Mouse (Mus musculus) midbrain, embryonic 14.5 days (tissue): ENCODE data around the gene Psmd2. TPM values are rescaled to one million over a fixed set of nuclear protein-coding genes. Genes with fewer than 3 reads are reported as not detected.
"Not testable (repeated sequence)": the region's sequence is repeated elsewhere in the genome, so short reads cannot be mapped to it uniquely, and the experiment has no call there.

Source experiments
- ATAC-seq: fragments of 200-750 bp; cut with Nextera tagmentation; 2 replicates; pipeline ENCODE4 v1.8.0; 2017; ENCODE audit warnings: moderate number of reproducible peaks, moderate library complexity; ENCODE audit not compliant: low FRiP score, low TSS enrichment
- DNase-seq: peaks from one replicate; pipeline ENCODE4 v3.0.0-alpha.2; 2015
- H3K27ac ChIP-seq: fragments of 300-500 bp; sonication (generic); replicated peaks from 2 replicates; pipeline ENCODE4 v1.5.1; 2014; ENCODE audit warnings: mild to moderate bottlenecking, low read depth, low read length, moderate library complexity
- H3K27me3 ChIP-seq: fragments of 300-500 bp; sonication (generic); 2 replicates; pipeline ENCODE4 v1.6.1; 2014; ENCODE audit warnings: low read length, control low read depth, mixed read lengths; ENCODE audit not compliant: control insufficient read depth, insufficient read depth
- H3K36me3 ChIP-seq: fragments of 300-500 bp; sonication (generic); 2 replicates; pipeline ENCODE4 v1.6.1; 2014; ENCODE audit warnings: low read length, control low read depth; ENCODE audit not compliant: control insufficient read depth, insufficient read depth
- H3K4me1 ChIP-seq: fragments of 300-500 bp; sonication (generic); 2 replicates; pipeline ENCODE4 v1.6.1; 2014; ENCODE audit warnings: mild to moderate bottlenecking, antibody characterized with exemption, low read length, control low read depth; ENCODE audit not compliant: control insufficient read depth, insufficient read depth
- H3K4me2 ChIP-seq: fragments of 300-500 bp; sonication (generic); 2 replicates; pipeline ENCODE4 v1.6.1; 2014; ENCODE audit warnings: mild to moderate bottlenecking, low read length, moderate library complexity
- H3K4me3 ChIP-seq: fragments of 300-500 bp; sonication (generic); replicated peaks from 2 replicates; pipeline ENCODE4 v1.5.1; 2014; ENCODE audit warnings: low read depth, low read length
- H3K9ac ChIP-seq: fragments of 300-500 bp; sonication (generic); replicated peaks from 2 replicates; pipeline ENCODE4 v1.6.1; 2014; ENCODE audit warnings: mild to moderate bottlenecking, low read length, moderate library complexity
- H3K9me3 ChIP-seq: fragments of 300-500 bp; sonication (generic); 2 replicates; pipeline ENCODE4 v1.6.1; 2016; ENCODE audit warnings: low read length, control low read depth, mixed read lengths; ENCODE audit not compliant: control insufficient read depth
- WGBS: fragments of 180-500 bp; shearing (Covaris S2); extraction: QIAGEN DNeasy Blood & Tissue Kit; methylation state at CpG from one replicate; pipeline ENCODE4 v1.1.7; 2014; 5-methylcytosine and 5-hydroxymethylcytosine counted together
- polyA plus RNA-seq: library from polyadenylated mRNA; unstranded; fragments of >200 nt; fragmentation: Nextera tagmentation; extraction: Ambion mirVana; gene quantifications from 2 replicates; pipeline ENCODE4 v1.2.1, GENCODE M21; 2014

The Psmd2 gene
- polyA plus RNA-seq, 1 experiment from 2014 or later = 366 TPM

GRCm38 (mm10) chr16:20642161-20642560, 9.3 kb upstream of the Psmd2 start:
- Histone ChIP-seq H3K4me3 (no peak overlapping the region), H3K4me1 (no peaks in the 10 kb centered on the region), H3K27ac (no peak overlapping the region), H3K27me3 (no peaks in the 10 kb centered on the region), H3K9ac (no peak overlapping the region), H3K9me3 (no peaks in the 10 kb centered on the region), H3K4me2 (no peak overlapping the region), H3K36me3 (0 out of 2 replicates have a peak, but pooled peaks cover 11% of the 10 kb centered on the region)
- ATAC-seq = no peak; the same call in 1 of the 2 replicates
- 3% methylated on average over 8 of the region's 8 CpGs for WGBS
- peak; percentile 81 for DNase-seq

DNA sequence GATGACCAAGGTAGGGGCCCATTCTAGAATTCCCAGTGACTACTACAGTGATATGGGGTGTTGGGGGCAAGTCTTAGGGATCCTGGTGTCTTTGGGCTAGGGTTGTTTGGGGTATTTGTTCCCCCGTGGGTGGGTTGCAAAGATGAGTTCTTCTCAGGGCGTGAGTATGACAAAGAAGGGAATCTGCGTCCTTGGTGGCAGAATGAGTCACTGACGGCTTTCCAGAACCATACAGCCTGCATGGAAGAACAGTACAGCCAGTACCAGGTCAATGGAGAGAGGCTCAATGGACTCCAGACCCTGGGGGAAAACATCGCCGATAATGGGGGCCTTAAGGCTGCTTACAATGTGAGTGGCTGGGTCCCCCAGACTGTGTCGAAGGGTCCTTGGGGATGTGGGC, 7.5 kb upstream of the Psmd2 start:
- no peak overlapping the region for H3K4me3 ChIP-seq
- WGBS = 90% methylated on average over 7 of the region's 7 CpGs
- no peaks in the 10 kb centered on the region for H3K9me3 ChIP-seq
- H3K27ac ChIP-seq = no peak overlapping the region
- DNase-seq (no peak), ATAC-seq (no peak)
- H3K36me3 ChIP-seq = 0 out of 2 replicates have a peak, but pooled peaks cover 11% of the 10 kb centered on the region
- H3K4me1 ChIP-seq = no peaks in the 10 kb centered on the region
- no peak overlapping the region for H3K4me2 ChIP-seq
- no peaks in the 10 kb centered on the region for H3K27me3 ChIP-seq
- H3K9ac ChIP-seq = no peak overlapping the region

- Histone ChIP-seq H3K4me1 (peaks cover 13% of the 10 kb centered on the region), H3K4me3 (peak overlapping the region; percentile 72), H3K36me3 (peaks cover 26% of the 10 kb centered on the region), H3K4me2 (peak overlapping the region; percentile 79), H3K9me3 (no peaks in the 10 kb centered on the region), H3K9ac (peak overlapping the region; percentile 78), H3K27ac (peak overlapping the region; percentile 75; the same call in 1 of the 2 replicates), H3K27me3 (no peaks in the 10 kb centered on the region)
- no peak for DNase-seq
- no peak for ATAC-seq
- 11% methylated on average over 12 of the region's 12 CpGs for WGBS
These were observed 477 bp downstream of the Psmd2 start for GRCm38 (mm10) chr16:20651947-20652310.

GRCm38 (mm10) chr16:20653315-20653714, 1.9 kb downstream of the Psmd2 start:
- Histone ChIP-seq H3K4me3 (no peak overlapping the region), H3K4me2 (peak overlapping the region; percentile 79; the same call in 1 of the 2 replicates)

GRCm38 (mm10) chr16:20657661-20658060, 6.2 kb downstream of the Psmd2 start:
- no peak overlapping the region for H3K4me3 ChIP-seq
- no peaks in the 10 kb centered on the region for H3K9me3 ChIP-seq
- no peak overlapping the region for H3K9ac ChIP-seq
- H3K27ac ChIP-seq = no peak overlapping the region
- DNase-seq (no peak), ATAC-seq (no peak)
- WGBS = 94% methylated on average over 4 of the region's 4 CpGs
- H3K4me2 ChIP-seq = no peak overlapping the region
- H3K4me1 ChIP-seq = peaks cover 2% of the 10 kb centered on the region
- H3K27me3 ChIP-seq = no peaks in the 10 kb centered on the region
- H3K36me3 ChIP-seq = peaks cover 80% of the 10 kb centered on the region

More at GRCm38 (mm10) chr16:20653315-20653714, 1.9 kb downstream of the Psmd2 start:
- H3K4me1 ChIP-seq = peaks cover 13% of the 10 kb centered on the region
- no peak overlapping the region for H3K9ac ChIP-seq
- WGBS = 57% methylated on average over 2 of the region's 2 CpGs
- no peak for ATAC-seq
- no peak for DNase-seq
- no peaks in the 10 kb centered on the region for H3K9me3 ChIP-seq
- H3K36me3 ChIP-seq = peaks cover 40% of the 10 kb centered on the region
- no peaks in the 10 kb centered on the region for H3K27me3 ChIP-seq
- no peak overlapping the region for H3K27ac ChIP-seq

- DNase-seq, H3K4me3 ChIP-seq, H3K27me3 ChIP-seq, H3K9me3 ChIP-seq, H3K9ac ChIP-seq, H3K27ac ChIP-seq, H3K4me2 ChIP-seq, H3K4me1 ChIP-seq, ATAC-seq: not testable (repeated sequence)
- H3K36me3 ChIP-seq = peaks cover 13% of the 10 kb centered on the region
- 96% methylated on average over 4 of the region's 6 CpGs for WGBS
These were observed 16.6 kb downstream of the Psmd2 start, which contains the start of gene Eif4g1 for GRCm38 (mm10) chr16:20668013-20668412. Gene Eif4g1, plus strand, starts transcription at chr16:20668313.

DNA sequence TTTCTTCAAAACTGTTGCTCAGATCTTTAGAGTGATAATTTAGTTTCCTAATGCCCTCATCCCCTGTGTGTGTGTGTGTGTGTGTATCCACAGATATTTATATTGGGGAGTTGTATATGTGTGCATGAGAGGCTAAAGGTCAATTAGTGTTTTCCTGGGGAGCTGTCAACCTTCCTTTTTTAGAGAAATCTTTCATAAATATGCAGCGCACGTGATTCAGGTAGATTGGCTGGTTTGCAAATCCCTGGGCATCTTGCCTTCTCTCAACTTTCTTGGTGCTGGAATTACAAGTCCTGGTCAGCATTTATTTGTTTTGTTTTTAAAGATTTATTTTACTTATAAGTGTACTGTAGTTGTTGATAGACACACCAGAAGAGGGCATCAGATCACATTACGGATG, 18.8 kb downstream of the Psmd2 start:
- Histone ChIP-seq H3K27me3 (no peaks in the 10 kb centered on the region), H3K9me3 (no peaks in the 10 kb centered on the region), H3K36me3 (peaks cover 8% of the 10 kb centered on the region), H3K27ac (no peak overlapping the region), H3K4me2 (no peak overlapping the region), H3K9ac (no peak overlapping the region), H3K4me3 (no peak overlapping the region), H3K4me1 (peaks cover 11% of the 10 kb centered on the region)
- 93% methylated on average over 3 of the region's 3 CpGs for WGBS
- DNase-seq (no peak), ATAC-seq (no peak)

DNA sequence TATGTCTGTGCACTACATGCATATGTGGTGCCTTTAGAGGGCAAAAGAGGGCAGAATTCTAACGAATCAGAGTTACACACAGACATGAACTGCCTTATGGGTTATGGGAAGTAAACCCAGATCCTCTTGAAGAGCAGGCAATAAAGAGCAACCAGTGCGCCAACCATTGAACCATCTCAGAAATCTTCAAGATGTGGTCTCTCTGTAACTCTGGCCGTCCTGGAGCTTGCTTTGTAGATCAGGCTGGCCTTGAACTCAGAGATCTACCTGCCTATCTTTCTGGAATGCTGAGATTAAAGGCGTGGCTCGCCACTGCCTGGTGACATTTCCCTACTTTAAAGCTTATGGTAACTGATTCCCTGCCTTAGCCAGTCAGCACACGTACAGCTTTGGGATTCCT, 20.4 kb downstream of the Psmd2 start:
- Histone ChIP-seq H3K4me3 (peak overlapping the region; percentile 93), H3K27ac (no peak overlapping the region), H3K4me1 (peaks cover 11% of the 10 kb centered on the region), H3K27me3 (no peaks in the 10 kb centered on the region), H3K9ac (no peak overlapping the region), H3K36me3 (peaks cover 21% of the 10 kb centered on the region), H3K4me2 (peak overlapping the region; percentile 98), H3K9me3 (no peaks in the 10 kb centered on the region)
- 25% methylated on average over 6 of the region's 6 CpGs for WGBS
- ATAC-seq (no peak), DNase-seq (no peak)

GRCm38 (mm10) chr16:20672500-20672902, 21.0 kb downstream of the Psmd2 start:
- H3K27me3 ChIP-seq = no peaks in the 10 kb centered on the region
- no peaks in the 10 kb centered on the region for H3K9me3 ChIP-seq
- ATAC-seq (peak; percentile 98), DNase-seq (peak; percentile 97)
- H3K27ac ChIP-seq = peak overlapping the region; percentile 87
- H3K4me2 ChIP-seq = peak overlapping the region; percentile 98
- H3K4me3 ChIP-seq = peak overlapping the region; percentile 93
- H3K9ac ChIP-seq = peak overlapping the region; percentile 94
- H3K36me3 ChIP-seq = peaks cover 27% of the 10 kb centered on the region
- under 1% methylated on average over 38 of the region's 38 CpGs for WGBS
- H3K4me1 ChIP-seq = peaks cover 11% of the 10 kb centered on the region
